Mouse (Mus musculus) olfactory bulb, adult 2 months (tissue): ENCODE results near the gene Slc30a2. TPM values are rescaled to one million over a fixed set of nuclear protein-coding genes. Genes with fewer than 3 reads are reported as not detected.
"Not testable (repeated sequence)": the region's sequence is repeated elsewhere in the genome, so short reads cannot be mapped to it uniquely, and the experiment has no call there.

Experiments
- H3K27ac ChIP-seq: fragments of 200-500 bp; 2 replicates; pipeline ENCODE4 v1.5.1; 2012; ENCODE audit warnings: low read depth, low read length; ENCODE audit not compliant: insufficient read depth
- H3K4me1 ChIP-seq: fragments of 200-500 bp; 2 replicates; pipeline ENCODE4 v1.6.1; 2012; ENCODE audit warnings: low read length; ENCODE audit not compliant: control insufficient read depth, insufficient read depth
- H3K4me3 ChIP-seq: fragments of 200-500 bp; 2 replicates; pipeline ENCODE4 v1.5.1; 2012; ENCODE audit warnings: mild to moderate bottlenecking, low read depth, low read length, moderate library complexity; ENCODE audit not compliant: insufficient read depth
- CTCF ChIP-seq: fragments of 200-500 bp; IDR thresholded peaks from 2 replicates; pipeline ENCODE4 v1.5.1; 2012; ENCODE audit warnings: low read depth, mild to moderate bottlenecking, low read length, moderate library complexity; ENCODE audit not compliant: insufficient read depth
- POLR2A ChIP-seq: fragments of 200-500 bp; IDR thresholded peaks from 2 replicates; pipeline ENCODE4 v1.6.1; 2012; ENCODE audit warnings: mild to moderate bottlenecking, low read depth, low read length, moderate library complexity; ENCODE audit not compliant: insufficient read depth
- WGBS: fragments of 180-500 bp; shearing (Covaris S2); methylation state at CpG from one replicate; pipeline ENCODE4 v1.1.7; 2018; 5-methylcytosine and 5-hydroxymethylcytosine counted together
- polyA plus RNA-seq: library from polyadenylated mRNA; stranded (reverse); fragments of >200 nt; gene quantifications from 2 replicates; pipeline ENCODE4 v1.2.4, GENCODE M21; 2012; ENCODE audit warnings: low replicate concordance; ENCODE audit not compliant: missing spikeins, insufficient read depth, insufficient read length

The Slc30a2 gene
- polyA plus RNA-seq: not detected in 2 replicates

DNA sequence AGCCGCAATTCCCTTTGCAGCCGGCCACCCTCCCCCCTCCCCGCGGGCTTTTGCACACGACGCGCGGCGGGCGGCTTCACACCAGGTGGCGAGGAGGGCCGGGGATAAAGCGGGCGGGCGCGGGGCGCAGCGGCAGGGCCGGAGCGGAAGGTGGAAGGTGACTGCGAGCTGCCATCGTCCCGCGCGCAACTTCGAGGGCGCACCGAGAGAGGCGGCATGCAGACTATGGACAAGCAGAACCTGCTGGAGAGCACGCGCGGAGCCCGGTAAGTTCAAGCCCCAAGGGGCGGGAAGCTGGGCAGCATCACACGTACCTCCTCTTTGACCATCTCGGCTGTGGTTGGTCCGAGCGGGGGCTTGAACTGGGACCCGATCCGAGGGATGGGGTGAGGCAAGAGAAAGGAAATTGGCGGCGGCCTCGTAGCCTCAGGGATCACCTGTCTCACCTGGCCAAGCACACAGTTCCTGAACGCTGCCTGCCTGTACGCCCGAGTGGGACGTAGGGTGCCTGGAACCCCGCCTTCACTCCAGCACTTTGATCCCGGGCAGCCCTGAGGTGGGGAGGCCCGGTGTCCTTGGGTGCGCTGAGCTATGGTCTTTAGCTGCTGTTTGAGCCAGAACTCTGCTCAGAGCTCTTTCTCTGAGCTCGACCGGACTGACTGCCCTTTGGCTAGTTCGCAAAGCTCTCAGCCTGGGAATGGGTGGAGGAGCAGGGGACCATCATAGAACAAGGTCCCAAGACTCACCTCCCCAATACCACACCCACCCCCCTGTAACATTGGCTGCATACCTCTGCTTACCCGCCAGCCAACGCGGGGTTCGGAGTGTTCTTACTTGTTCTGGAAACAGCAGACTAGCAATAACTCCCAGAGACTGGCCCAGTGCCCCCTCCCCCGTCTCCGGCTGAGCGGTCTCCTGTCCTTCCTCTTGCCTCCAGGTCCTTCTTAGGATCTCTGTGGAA lies at the start of gene Slc30a2:
Slc30a2 (plus strand) TSS at position 111 of the 961 bp plus-strand sequence.
- Histone ChIP-seq H3K27ac (no peak within 1 kb of the TSS), H3K4me1 (peaks cover 13% of the 10 kb centered on the region), H3K4me3 (no peak within 1 kb of the TSS)
- 5% methylated on average over 61 of the region's 61 CpGs for WGBS
- TF ChIP-seq POLR2A (no peak), CTCF (no peak)

DNA sequence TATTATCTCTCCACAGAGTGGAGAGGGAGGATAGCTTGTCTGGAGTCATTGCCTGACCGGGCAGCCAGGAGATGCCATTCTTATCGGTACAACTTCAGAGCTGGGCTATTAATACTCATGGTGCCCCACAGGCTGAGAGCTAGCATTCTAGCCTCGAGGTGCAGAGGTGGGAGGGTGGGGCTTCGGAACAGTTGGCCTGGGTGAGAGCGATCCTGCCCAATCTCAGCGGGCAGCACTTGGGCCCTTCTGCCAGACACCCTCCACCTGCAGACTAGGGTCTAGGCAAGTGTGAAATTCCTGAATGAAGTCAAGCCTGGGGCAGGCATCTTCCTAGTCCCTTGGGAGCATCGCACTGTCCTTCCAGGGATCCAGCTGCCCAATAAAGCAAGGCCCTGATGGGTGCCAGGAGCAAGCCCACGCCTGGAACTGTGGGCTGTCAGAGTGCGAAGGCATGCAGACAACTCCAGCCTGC lies 49.3 kb upstream of the Slc30a2 start:
- Histone ChIP-seq H3K4me1 (no peaks in the 10 kb centered on the region), H3K27ac (no peak overlapping the region), H3K4me3 (no peak overlapping the region)
- 74% methylated on average over 9 of the region's 9 CpGs for whole genome bisulfite sequencing
- TF ChIP-seq CTCF (no peak), POLR2A (no peak)

DNA sequence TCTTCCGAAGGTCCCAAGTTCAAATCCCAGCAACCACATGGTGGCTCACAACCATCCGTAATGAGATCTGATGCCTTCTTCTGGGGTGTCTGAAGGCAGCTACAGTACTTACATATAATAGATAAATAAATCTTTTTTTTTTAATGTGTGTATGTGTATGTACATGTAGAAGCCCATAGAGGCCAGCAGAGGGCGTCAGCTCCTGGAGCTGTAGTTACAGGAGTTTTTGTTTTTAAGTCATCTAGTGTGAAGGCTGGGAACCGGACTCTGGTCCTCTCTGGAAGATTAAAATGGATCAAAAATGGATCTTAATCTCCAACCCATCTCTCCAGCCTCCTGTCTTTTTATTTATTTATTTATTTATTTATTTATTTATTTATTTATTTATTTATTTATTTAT lies 46.9 kb upstream of the Slc30a2 start:
- peaks cover 17% of the 10 kb centered on the region for H3K4me1 ChIP-seq
- H3K27ac ChIP-seq, H3K4me3 ChIP-seq: not testable (repeated sequence)
- 88% methylated on average over 4 of the region's 4 CpGs for WGBS

DNA sequence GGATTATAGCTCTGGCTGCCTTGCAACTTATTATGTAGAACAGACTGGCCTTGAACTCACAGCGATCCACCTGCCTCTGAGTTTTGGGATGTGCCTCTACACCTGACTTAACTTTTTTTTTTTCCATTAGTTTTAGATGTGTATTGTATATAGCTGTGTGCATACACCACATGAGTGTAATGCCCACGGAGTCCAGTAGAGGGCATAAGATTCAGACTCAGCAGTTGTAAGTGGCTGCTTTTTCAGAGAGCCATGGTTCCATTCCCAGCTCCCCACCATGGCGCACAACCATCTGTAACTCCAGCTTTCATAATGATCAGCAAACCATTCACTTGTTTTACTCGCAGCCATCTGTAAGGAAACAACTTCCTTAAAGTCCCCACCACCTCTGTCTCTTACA lies 46.5 kb upstream of the Slc30a2 start:
- H3K4me3 ChIP-seq: no peak overlapping the region
- no peak overlapping the region for H3K27ac ChIP-seq
- WGBS: 97% methylated on average over 4 of the region's 4 CpGs
- no peak for TF ChIP-seq POLR2A
- TF ChIP-seq CTCF: no peak
- H3K4me1 ChIP-seq: peaks cover 17% of the 10 kb centered on the region

DNA sequence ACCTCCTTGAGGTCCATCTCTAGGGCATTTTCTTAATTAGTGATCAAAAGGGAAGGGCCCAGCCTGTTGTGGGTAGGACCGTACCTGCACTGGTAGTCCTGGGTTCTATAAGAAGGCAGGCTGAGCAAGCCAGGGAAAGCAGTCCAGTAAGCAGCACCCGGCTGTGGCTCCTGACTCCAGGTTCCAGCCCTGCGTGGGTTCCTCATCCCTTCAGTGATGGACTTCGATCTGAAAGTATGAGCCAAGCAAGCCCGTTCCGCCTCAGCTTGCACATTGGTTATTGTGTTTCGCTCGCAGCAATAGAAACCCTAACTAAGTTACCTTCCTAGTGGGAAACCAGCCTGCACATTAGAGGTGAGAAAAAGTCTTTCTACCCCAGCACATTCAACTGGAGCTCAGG lies 45.6 kb upstream of the Slc30a2 start:
- Histone ChIP-seq H3K4me3 (no peak overlapping the region), H3K4me1 (peaks cover 21% of the 10 kb centered on the region), H3K27ac (no peak overlapping the region)
- TF ChIP-seq CTCF (no peak), POLR2A (no peak)
- 98% methylated on average over 8 of the region's 8 CpGs for WGBS

DNA sequence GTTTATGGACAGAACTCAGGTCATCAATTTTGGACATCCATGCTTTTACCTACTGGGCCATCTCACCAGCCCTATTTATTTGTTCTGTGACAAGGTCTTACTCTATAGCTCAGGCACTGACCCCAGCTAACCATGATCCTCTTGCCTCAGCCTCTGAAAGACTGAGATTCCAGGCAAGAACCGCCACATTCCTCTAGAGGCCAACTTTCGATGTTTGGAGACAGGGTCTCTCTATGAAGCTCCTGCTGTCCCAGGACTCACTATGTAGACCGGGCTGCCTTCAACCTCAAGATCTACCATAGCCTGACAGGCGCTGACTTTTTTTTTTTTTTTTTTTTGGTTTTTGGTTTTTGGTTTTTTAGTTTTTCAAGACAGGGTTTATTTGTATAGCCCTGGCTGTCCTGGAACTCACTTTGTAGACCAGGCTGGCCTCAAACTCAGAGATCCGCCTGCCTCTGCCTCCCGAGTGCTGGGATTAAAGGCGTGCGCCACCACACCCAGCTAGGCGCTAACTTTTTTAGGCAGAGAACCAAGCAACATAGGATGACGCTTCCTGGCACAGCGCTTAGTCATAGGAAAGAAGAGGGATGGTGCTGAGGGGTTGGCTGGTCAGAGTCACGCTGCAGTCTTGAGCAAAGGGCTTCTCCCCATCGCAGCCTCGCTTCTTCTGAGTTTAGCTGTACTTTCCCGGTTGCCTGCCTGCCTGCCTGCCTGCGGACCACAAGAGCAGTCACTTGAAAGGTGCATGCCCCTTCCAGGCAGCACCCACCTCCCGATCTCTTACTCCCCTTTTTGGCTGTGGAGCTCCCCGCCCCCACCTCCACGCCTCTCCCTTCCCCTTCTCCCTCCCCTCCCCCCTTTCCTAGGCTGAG lies 44.1 kb upstream of the Slc30a2 start:
- WGBS: 62% methylated on average over 19 of the region's 19 CpGs
- peaks cover 24% of the 10 kb centered on the region for H3K4me1 ChIP-seq
- TF ChIP-seq POLR2A (no peak), CTCF (no peak)
- no peak overlapping the region for H3K27ac ChIP-seq
- peak overlapping the region; percentile 7; the same call in 1 of the 2 replicates for H3K4me3 ChIP-seq

DNA sequence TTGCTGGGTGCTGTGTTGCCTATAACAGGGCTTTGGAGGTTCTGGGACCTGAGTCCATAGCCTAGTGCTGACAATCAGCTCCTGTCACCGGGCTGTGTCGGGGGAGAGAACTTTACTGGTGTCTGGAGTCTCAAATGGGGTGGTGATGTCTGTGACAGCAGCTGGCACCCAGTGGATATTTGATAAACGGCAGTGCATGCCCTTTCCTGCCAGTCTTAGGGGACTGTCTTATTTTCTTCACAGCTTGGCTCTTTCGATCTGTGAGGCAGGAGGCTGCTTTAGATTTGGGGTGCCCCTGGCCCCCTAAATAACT lies 43.5 kb upstream of the Slc30a2 start:
- no peak for TF ChIP-seq POLR2A
- TF ChIP-seq CTCF: no peak
- 35% methylated on average over 4 of the region's 4 CpGs for WGBS
- H3K4me1 ChIP-seq: peaks cover 24% of the 10 kb centered on the region
- peak overlapping the region; percentile 90 for H3K27ac ChIP-seq
- peak overlapping the region; percentile 7; the same call in 1 of the 2 replicates for H3K4me3 ChIP-seq

DNA sequence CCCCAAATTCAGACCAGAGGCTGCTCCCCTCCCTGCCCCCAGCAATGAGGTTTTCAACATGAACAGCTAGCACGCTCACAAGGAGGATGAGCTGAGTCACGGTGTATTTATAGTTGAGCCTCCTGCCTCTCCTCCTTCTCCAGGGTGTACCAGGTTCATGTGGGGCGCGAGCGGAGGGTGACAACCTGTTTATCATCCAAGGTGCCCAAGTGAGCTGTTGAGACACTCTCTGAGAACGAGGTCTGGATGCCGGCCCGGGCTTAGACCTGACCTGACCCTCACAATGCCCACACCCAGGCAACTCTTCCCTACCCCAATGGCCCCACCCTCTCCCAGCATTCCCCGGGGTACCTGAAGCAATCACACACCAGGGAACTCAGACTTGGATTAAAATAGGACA lies 42.7 kb upstream of the Slc30a2 start:
- Histone ChIP-seq H3K4me1 (peaks cover 24% of the 10 kb centered on the region), H3K4me3 (no peak overlapping the region), H3K27ac (peak overlapping the region; percentile 90)
- TF ChIP-seq CTCF: no peak
- no peak for TF ChIP-seq POLR2A
- 42% methylated on average over 9 of the region's 9 CpGs for WGBS

DNA sequence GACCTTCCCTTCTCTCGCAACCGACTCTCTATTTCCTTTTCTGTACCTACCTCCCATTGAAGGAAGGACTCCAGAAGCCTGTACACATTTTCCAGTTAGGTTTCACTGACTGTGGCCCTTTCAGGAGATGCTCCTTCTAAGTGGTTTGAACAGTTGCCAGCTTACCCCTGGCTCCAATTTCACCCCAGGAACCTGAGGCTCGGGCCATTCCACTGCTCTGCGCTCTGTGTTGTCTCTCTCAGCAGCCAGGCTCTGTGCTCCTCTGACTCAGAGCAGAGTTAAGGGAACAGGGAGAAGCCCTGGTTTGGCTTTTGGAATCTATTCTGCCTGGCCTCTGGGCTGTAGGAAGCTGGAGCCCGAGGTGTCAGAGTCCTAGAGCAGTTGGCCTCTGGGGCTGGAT lies 40.9 kb upstream of the Slc30a2 start:
- H3K4me1 ChIP-seq: peaks cover 26% of the 10 kb centered on the region
- TF ChIP-seq CTCF: no peak
- TF ChIP-seq POLR2A: no peak
- WGBS: 62% methylated on average over 5 of the region's 5 CpGs
- H3K27ac ChIP-seq: peak overlapping the region; percentile 51; the same call in 1 of the 2 replicates
- H3K4me3 ChIP-seq: no peak overlapping the region
